ENCODE assay signal across 44 mouse cellular contexts in genomic region chr6:115938798-115939197, GRCm38 (mm10). TPM values are rescaled to one million over a fixed set of nuclear protein-coding genes. Genes with fewer than 3 reads are reported as not detected.
"Had no signal": no experiment of that assay in that cellular context is flagged by ENCODE, and none has a peak within 500 bp of the region (broad histone marks: within the 10 kb centered on the region; RNA-seq: fewer than 3 reads in every experiment).

No protein-coding gene starts in this region.

- H3K9ac ChIP-seq: heart, embryonic 12.5 days; hindbrain, embryonic 12.5 days; hindbrain, embryonic 15.5 days; intestine, embryonic 15.5 days; kidney, embryonic 15.5 days; limb, embryonic 12.5 days; liver, embryonic 12.5 days; liver, embryonic 15.5 days had no signal

- H3K36me3 ChIP-seq: heart, embryonic 10.5 days; heart, embryonic 12.5 days; hindbrain, embryonic 10.5 days; hindbrain, embryonic 12.5 days; hindbrain, embryonic 15.5 days; intestine, embryonic 15.5 days; kidney, embryonic 15.5 days; limb, embryonic 10.5 days; limb, embryonic 12.5 days; liver, embryonic 12.5 days; liver, embryonic 15.5 days had no signal

- H3K4me1 ChIP-seq: hindbrain, embryonic 15.5 days had no signal

- H3K9me3 ChIP-seq: heart, embryonic 10.5 days; hindbrain, embryonic 15.5 days; intestine, embryonic 15.5 days; kidney, embryonic 15.5 days; limb, embryonic 10.5 days; limb, embryonic 12.5 days; liver, embryonic 12.5 days; liver, embryonic 15.5 days had no signal

- DNase-seq: gastrocnemius, adult 2 months; gastrocnemius, postnatal 10 days; gastrocnemius, postnatal 25 days; heart, adult 18-20 months; heart, postnatal 10 days; heart, postnatal 4 days; kidney, adult 2 months; kidney, adult 9 months; kidney, postnatal 14 days; kidney, postnatal 36 days; layer of hippocampus, adult 9-11 months; layer of hippocampus, postnatal 36 days; liver had no signal

- H3K4me2 ChIP-seq: heart, embryonic 12.5 days; hindbrain, embryonic 12.5 days; hindbrain, embryonic 15.5 days; intestine, embryonic 15.5 days; kidney, embryonic 15.5 days; limb, embryonic 12.5 days; liver, embryonic 12.5 days; liver, embryonic 15.5 days had no signal

- H3K27ac ChIP-seq: gastrocnemius, adult 2 months; heart, embryonic 10.5 days; hindbrain, embryonic 10.5 days; hindbrain, embryonic 12.5 days; hindbrain, embryonic 15.5 days; hindbrain, postnatal 0 days; intestine, embryonic 15.5 days; kidney, embryonic 15.5 days; kidney, postnatal 0 days; limb, embryonic 10.5 days; limb, embryonic 12.5 days; liver, embryonic 12.5 days; liver, embryonic 15.5 days had no signal

- H3K27me3 ChIP-seq: heart, embryonic 12.5 days; hindbrain, embryonic 12.5 days; hindbrain, embryonic 15.5 days; intestine, embryonic 15.5 days; kidney, embryonic 15.5 days; liver, embryonic 12.5 days; liver, embryonic 15.5 days had no signal

- H3K4me3 ChIP-seq: gastrocnemius, adult 2 months; heart, embryonic 10.5 days; heart, embryonic 12.5 days; hindbrain, embryonic 10.5 days; hindbrain, embryonic 12.5 days; hindbrain, embryonic 15.5 days; intestine, embryonic 15.5 days; kidney, embryonic 15.5 days; limb, embryonic 10.5 days; limb, embryonic 12.5 days; liver, embryonic 12.5 days; liver, embryonic 15.5 days had no signal

RNA-seq across cellular contexts. Expression of gene H1foo, which starts 5.9 kb away (rescaled TPM):
- total RNA-seq: gastrocnemius, adult 2 months; gastrocnemius, postnatal 10 days; gastrocnemius, postnatal 25 days; gastrocnemius, postnatal 4 days; granulocyte monocyte progenitor cell, adult 5-6 weeks; heart, adult 18-20 months; heart, adult 8-10 months; heart, postnatal 10 days; heart, postnatal 25 days; heart, postnatal 4 days; layer of hippocampus, adult 18-20 months; layer of hippocampus, adult 8-10 months; layer of hippocampus, postnatal 14 days; layer of hippocampus, postnatal 36 days; left cerebral cortex, adult 18-20 months; left cerebral cortex, adult 8-10 months; left cerebral cortex, postnatal 10 days; left cerebral cortex, postnatal 25 days had no signal
- polyA plus RNA-seq: frontal cortex, adult 2 months; heart, embryonic 10.5 days; heart, embryonic 12.5 days; heart, embryonic 14.5 days; heart, embryonic 16.5 days; hindbrain, embryonic 10.5 days; hindbrain, embryonic 12.5 days; hindbrain, embryonic 15.5 days; hindbrain, postnatal 0 days; inflammation-experienced regulatory T-cells, adult 6 months; intestine, embryonic 15.5 days; intestine, postnatal 0 days; kidney, adult 2 months; kidney, embryonic 15.5 days; kidney, postnatal 0 days; large intestine, adult 2 months; limb, embryonic 10.5 days; limb, embryonic 12.5 days; limb, embryonic 14.5 days; liver, embryonic 12.5 days; liver, embryonic 15.5 days had no signal

RNA-seq across cellular contexts. Expression of gene Rho, which starts 7.2 kb away (rescaled TPM):
- total RNA-seq: granulocyte monocyte progenitor cell, adult 5-6 weeks; heart, adult 18-20 months; heart, adult 8-10 months had no signal
- polyA plus RNA-seq: heart, embryonic 10.5 days; heart, embryonic 14.5 days; heart, embryonic 16.5 days; kidney, postnatal 0 days; liver, embryonic 12.5 days; liver, embryonic 15.5 days had no signal
